Mouse (Mus musculus) CH12.LX (cell line): ENCODE measurements at regions not wholly inside any gene's neighbourhood (a gene's known extent, or its start where the extent isn't known, plus 50 kb on each side); places are given as distances from the start of the nearest gene placed in this dataset.

ENCODE experiments used
- CTCF ChIP-seq, 2 experiments: IDR thresholded peaks in 1 of 2; conservative IDR thresholded peaks in 1 of 2; 2 replicates each; pipeline ENCODE4 v1.5.1; 2011 to 2012; ENCODE audit warnings: low read depth in 2 of 2, low read length in 2 of 2, improper control_type of control experiment in 1 of 2, inconsistent platforms in 1 of 2, mild to moderate bottlenecking in 1 of 2, moderate library complexity in 1 of 2
- EP300 ChIP-seq: IDR thresholded peaks from 2 replicates; pipeline ENCODE4 v1.6.1; 2011; ENCODE audit warnings: low read length, improper control_type of control experiment
- ETS1 ChIP-seq: conservative IDR thresholded peaks from 2 replicates; pipeline ENCODE4 v1.6.1; 2012; ENCODE audit warnings: low read depth, mild to moderate bottlenecking, inconsistent platforms, low read length, improper control_type of control experiment, moderate library complexity
- HCFC1 ChIP-seq: IDR thresholded peaks from 2 replicates; pipeline ENCODE4 v1.6.1; 2012; ENCODE audit warnings: low read depth, mild to moderate bottlenecking, inconsistent platforms, low read length, improper control_type of control experiment
- JUN ChIP-seq: IDR thresholded peaks from 2 replicates; pipeline ENCODE4 v1.6.1; 2011; ENCODE audit warnings: low read depth, mild to moderate bottlenecking, low read length, improper control_type of control experiment, moderate library complexity; ENCODE audit not compliant: insufficient read depth
- KAT2A ChIP-seq: IDR thresholded peaks from 2 replicates; pipeline ENCODE4 v1.6.1; 2012; ENCODE audit warnings: low read length, improper control_type of control experiment, inconsistent platforms; ENCODE audit not compliant: insufficient replicate concordance
- MAFK ChIP-seq: IDR thresholded peaks from 2 replicates; pipeline ENCODE4 v1.6.1; 2011; ENCODE audit warnings: low read length, improper control_type of control experiment; ENCODE audit not compliant: insufficient replicate concordance
- MAZ ChIP-seq: IDR thresholded peaks from 2 replicates; pipeline ENCODE4 v1.6.1; 2012; ENCODE audit warnings: low read depth, mild to moderate bottlenecking, inconsistent platforms, low read length, improper control_type of control experiment, moderate library complexity
- MYC ChIP-seq: IDR thresholded peaks from 2 replicates; pipeline ENCODE4 v1.6.1; 2011; ENCODE audit warnings: low read depth, mild to moderate bottlenecking, improper control_type of control experiment, low read length
- POLR2A ChIP-seq: IDR thresholded peaks from 2 replicates; pipeline ENCODE4 v1.6.1; 2011; ENCODE audit warnings: low read depth, mild to moderate bottlenecking, improper control_type of control experiment, low read length
- UBTF ChIP-seq: IDR thresholded peaks from 2 replicates; pipeline ENCODE4 v1.6.1; 2012; ENCODE audit warnings: low read depth, mild to moderate bottlenecking, inconsistent platforms, low read length, improper control_type of control experiment, moderate library complexity
- ZC3H11A ChIP-seq: IDR thresholded peaks from 2 replicates; pipeline ENCODE4 v1.6.1; 2012; ENCODE audit warnings: low read depth, mild to moderate bottlenecking, inconsistent platforms, low read length, improper control_type of control experiment

- TF ChIP-seq EP300 (no peak), POLR2A (no peak), CTCF (conservative IDR thresholded peaks at IDR 0.05 in 1 of 2, IDR thresholded peaks at IDR 0.05 in 1 of 2; ENCODE audit: low read depth in 2 of 2, low read length in 2 of 2) (no peak), HCFC1 (no peak), MAFK (no peak), ETS1 (no peak), MAZ (no peak), JUN (no peak), ZC3H11A (no peak), UBTF (no peak), KAT2A (no peak), MYC (no peak)
Observed at GRCm38 (mm10) chr4:46257061-46257795, 61.1 kb upstream of the Xpa start.
